Mouse (Mus musculus) heart, embryonic 10.5 days (tissue): ENCODE measurements at regions not wholly inside any gene's neighbourhood (a gene's known extent, or its start where the extent isn't known, plus 50 kb on each side); places are given as distances from the start of the nearest gene placed in this dataset.

Source experiments
- DNase-seq: peaks from one replicate; pipeline ENCODE4 v3.0.0-alpha.2; 2017; ENCODE audit warnings: low spot score
- H3K27ac ChIP-seq: fragments of 300-500 bp; sonication (generic); 2 replicates; pipeline ENCODE4 v1.5.1; 2016; ENCODE audit warnings: mild to moderate bottlenecking
- H3K27me3 ChIP-seq: fragments of 300-500 bp; sonication (generic); 2 replicates; pipeline ENCODE4 v1.6.1; 2016; ENCODE audit warnings: mild to moderate bottlenecking; ENCODE audit not compliant: poor library complexity, insufficient read depth, severe bottlenecking
- H3K36me3 ChIP-seq: fragments of 300-500 bp; sonication (generic); 2 replicates; pipeline ENCODE4 v1.6.1; 2016; ENCODE audit warnings: mild to moderate bottlenecking, moderate library complexity
- H3K4me1 ChIP-seq: fragments of 300-500 bp; sonication (generic); 2 replicates; pipeline ENCODE4 v1.6.1; 2016; ENCODE audit warnings: mild to moderate bottlenecking
- H3K4me3 ChIP-seq: fragments of 300-500 bp; sonication (generic); 2 replicates; pipeline ENCODE4 v1.5.1; 2016; ENCODE audit warnings: mild to moderate bottlenecking, moderate library complexity
- H3K9me3 ChIP-seq: fragments of 300-500 bp; sonication (generic); 2 replicates; pipeline ENCODE4 v1.6.1; 2016; ENCODE audit warnings: mild to moderate bottlenecking, moderate library complexity
- WGBS: fragments of 180-500 bp; shearing (Covaris S2); methylation state at CpG from one replicate; pipeline ENCODE4 v1.1.7; 2016; 5-methylcytosine and 5-hydroxymethylcytosine counted together

- Histone ChIP-seq H3K9me3 (no peaks in the 10 kb centered on the region), H3K27me3 (no peaks in the 10 kb centered on the region), H3K27ac (no peak overlapping the region), H3K4me1 (no peaks in the 10 kb centered on the region), H3K4me3 (no peak overlapping the region), H3K36me3 (no peaks in the 10 kb centered on the region)
- no peak for DNase-seq
- 50% methylated on average over 14 of the region's 14 CpGs for WGBS
Measured at GRCm38 (mm10) chr1:166794622-166795244, 113.1 kb upstream of the Fmo9 start.

- Histone ChIP-seq H3K9me3 (no peaks in the 10 kb centered on the region), H3K36me3 (no peaks in the 10 kb centered on the region), H3K27ac (no peak overlapping the region), H3K27me3 (no peaks in the 10 kb centered on the region), H3K4me1 (no peaks in the 10 kb centered on the region), H3K4me3 (no peak overlapping the region)
- WGBS: 69% methylated on average over 4 of the region's 4 CpGs
- no peak for DNase-seq
Measured at GRCm38 (mm10) chr1:166795613-166796012, 114.0 kb upstream of the Fmo9 start.

- WGBS: 60% methylated on average over 6 of the region's 6 CpGs
- no peak for DNase-seq
- Histone ChIP-seq H3K9me3 (no peaks in the 10 kb centered on the region), H3K27ac (no peak overlapping the region), H3K4me1 (no peaks in the 10 kb centered on the region), H3K36me3 (no peaks in the 10 kb centered on the region), H3K4me3 (no peak overlapping the region), H3K27me3 (no peaks in the 10 kb centered on the region)
Measured at GRCm38 (mm10) chr1:166796362-166796925, 114.8 kb upstream of the Fmo9 start.

- WGBS: 68% methylated on average over 4 of the region's 4 CpGs
- DNase-seq: no peak
- Histone ChIP-seq H3K4me1 (no peaks in the 10 kb centered on the region), H3K36me3 (no peaks in the 10 kb centered on the region), H3K27me3 (no peaks in the 10 kb centered on the region), H3K4me3 (no peak overlapping the region), H3K27ac (no peak overlapping the region), H3K9me3 (no peaks in the 10 kb centered on the region)
Measured at GRCm38 (mm10) chr1:166796931-166797330, 115.3 kb upstream of the Fmo9 start.

- H3K9me3 ChIP-seq: no peaks in the 10 kb centered on the region
- no peaks in the 10 kb centered on the region for H3K36me3 ChIP-seq
- H3K4me1 ChIP-seq: no peaks in the 10 kb centered on the region
- H3K27me3 ChIP-seq: no peaks in the 10 kb centered on the region
- no peak overlapping the region for H3K27ac ChIP-seq
- 81% methylated on average over 11 of the region's 11 CpGs for WGBS
- H3K4me3 ChIP-seq: no peak overlapping the region
- no peak for DNase-seq
Measured at GRCm38 (mm10) chr1:166800953-166801603, 119.4 kb upstream of the Fmo9 start.

- Histone ChIP-seq H3K9me3 (no peaks in the 10 kb centered on the region), H3K27ac (no peak overlapping the region), H3K4me3 (no peak overlapping the region), H3K27me3 (no peaks in the 10 kb centered on the region), H3K4me1 (no peaks in the 10 kb centered on the region), H3K36me3 (no peaks in the 10 kb centered on the region)
- 55% methylated on average over 4 of the region's 4 CpGs for WGBS
- no peak for DNase-seq
Measured at GRCm38 (mm10) chr1:166801929-166802328, 120.3 kb upstream of the Fmo9 start.

GRCm38 (mm10) chr1:166803928-166804327 is 122.3 kb upstream of the Fmo9 start:
- no peaks in the 10 kb centered on the region for H3K36me3 ChIP-seq
- no peak overlapping the region for H3K4me3 ChIP-seq
- H3K4me1 ChIP-seq: no peaks in the 10 kb centered on the region
- no peak overlapping the region for H3K27ac ChIP-seq
- DNase-seq: no peak
- no peaks in the 10 kb centered on the region for H3K9me3 ChIP-seq
- no peaks in the 10 kb centered on the region for H3K27me3 ChIP-seq
- 69% methylated on average over 2 of the region's 2 CpGs for WGBS

GRCm38 (mm10) chr1:166804333-166804732 is 122.7 kb upstream of the Fmo9 start:
- no peaks in the 10 kb centered on the region for H3K36me3 ChIP-seq
- H3K27me3 ChIP-seq: no peaks in the 10 kb centered on the region
- no peaks in the 10 kb centered on the region for H3K9me3 ChIP-seq
- no peak overlapping the region for H3K27ac ChIP-seq
- 76% methylated on average over 1 of the region's 1 CpGs for WGBS
- H3K4me1 ChIP-seq: no peaks in the 10 kb centered on the region
- DNase-seq: no peak
- no peak overlapping the region for H3K4me3 ChIP-seq

- Histone ChIP-seq H3K4me1 (no peaks in the 10 kb centered on the region; the same call in 1 of the 2 replicates), H3K27me3 (no peaks in the 10 kb centered on the region), H3K27ac (no peak overlapping the region), H3K36me3 (no peaks in the 10 kb centered on the region), H3K9me3 (no peaks in the 10 kb centered on the region), H3K4me3 (no peak overlapping the region)
- WGBS: 69% methylated on average over 7 of the region's 7 CpGs
- DNase-seq: no peak
Measured at GRCm38 (mm10) chr1:166807163-166807945, 125.7 kb upstream of the Fmo9 start.

GRCm38 (mm10) chr1:166811341-166812071 is 129.9 kb upstream of the Fmo9 start:
- Histone ChIP-seq H3K27me3 (no peaks in the 10 kb centered on the region), H3K4me1 (no peaks in the 10 kb centered on the region; the same call in 1 of the 2 replicates), H3K27ac (no peak overlapping the region), H3K4me3 (no peak overlapping the region), H3K9me3 (no peaks in the 10 kb centered on the region), H3K36me3 (no peaks in the 10 kb centered on the region)
- 60% methylated on average over 9 of the region's 9 CpGs for WGBS
- no peak for DNase-seq

GRCm38 (mm10) chr1:166812072-166812461 is 130.4 kb upstream of the Fmo9 start:
- no peak for DNase-seq
- H3K4me1 ChIP-seq: no peaks in the 10 kb centered on the region; the same call in 1 of the 2 replicates
- H3K9me3 ChIP-seq: no peaks in the 10 kb centered on the region
- H3K36me3 ChIP-seq: no peaks in the 10 kb centered on the region
- WGBS: 73% methylated on average over 7 of the region's 7 CpGs
- H3K27me3 ChIP-seq: no peaks in the 10 kb centered on the region
- H3K27ac ChIP-seq: no peak overlapping the region
- H3K4me3 ChIP-seq: no peak overlapping the region

- H3K27me3 ChIP-seq: no peaks in the 10 kb centered on the region
- no peaks in the 10 kb centered on the region for H3K9me3 ChIP-seq
- no peaks in the 10 kb centered on the region for H3K36me3 ChIP-seq
- DNase-seq: no peak
- no peak overlapping the region for H3K4me3 ChIP-seq
- H3K4me1 ChIP-seq: no peaks in the 10 kb centered on the region; the same call in 1 of the 2 replicates
- no peak overlapping the region for H3K27ac ChIP-seq
- 83% methylated on average over 7 of the region's 7 CpGs for WGBS
Measured at GRCm38 (mm10) chr1:166812920-166813439, 131.3 kb upstream of the Fmo9 start.
